Mouse (Mus musculus) MEL (cell line): Measurements from ENCODE around the gene Frmd7. TPM values are rescaled to one million over a fixed set of nuclear protein-coding genes. Genes with fewer than 3 reads are reported as not detected.

Source experiments
- DNase-seq: peaks from one replicate; pipeline ENCODE4 v3.0.0; 2011; ENCODE audit warnings: low read depth, low spot score
- H3K27ac ChIP-seq: 2 replicates; pipeline ENCODE4 v1.5.1; 2012; ENCODE audit warnings: low read depth, mild to moderate bottlenecking, control low read depth, low read length, moderate library complexity; ENCODE audit not compliant: control insufficient read depth
- H3K27me3 ChIP-seq, 2 experiments: fragments of 150-350 bp in 1 of 2; sonication (generic) in 1 of 2; 2 replicates each; pipeline ENCODE4 v1.6.1; 2012; ENCODE audit warnings: low read length in 2 of 2, mild to moderate bottlenecking in 2 of 2, improper control_type of control experiment in 1 of 2, moderate library complexity in 1 of 2; ENCODE audit not compliant: insufficient read depth in 2 of 2, control insufficient read depth in 1 of 2
- H3K36me3 ChIP-seq, 2 experiments: 2 replicates each; pipeline ENCODE4 v1.6.1; 2012 to 2014; ENCODE audit warnings: low read length in 2 of 2, improper control_type of control experiment in 1 of 2, inconsistent platforms in 1 of 2, mild to moderate bottlenecking in 1 of 2; ENCODE audit not compliant: insufficient read depth in 2 of 2, control insufficient read depth in 1 of 2
- H3K4me1 ChIP-seq, 2 experiments: fragments of 150-350 bp in 1 of 2; sonication (generic) in 1 of 2; 2 replicates each; pipeline ENCODE4 v1.6.1; 2012; ENCODE audit warnings: low read length in 2 of 2, improper control_type of control experiment in 1 of 2, mild to moderate bottlenecking in 1 of 2; ENCODE audit not compliant: insufficient read depth in 2 of 2, control insufficient read depth in 1 of 2
- H3K4me3 ChIP-seq, 2 experiments: fragments of 150-350 bp in 1 of 2; sonication (generic) in 1 of 2; 2 replicates each; pipeline ENCODE4 v1.5.1; 2012; ENCODE audit warnings: low read depth in 2 of 2, low read length in 2 of 2, mild to moderate bottlenecking in 2 of 2, moderate library complexity in 2 of 2, control low read depth in 1 of 2, improper control_type of control experiment in 1 of 2; ENCODE audit not compliant: control insufficient read depth in 1 of 2, insufficient read depth in 1 of 2
- H3K79me2 ChIP-seq: 2 replicates; pipeline ENCODE4 v1.6.1; 2012; ENCODE audit warnings: mild to moderate bottlenecking, low read length, moderate library complexity; ENCODE audit not compliant: control insufficient read depth, poor library complexity, insufficient read depth
- H3K9ac ChIP-seq: 2 replicates; pipeline ENCODE4 v1.6.1; 2012; ENCODE audit warnings: low read depth, mild to moderate bottlenecking, control low read depth, low read length, moderate library complexity; ENCODE audit not compliant: control insufficient read depth, poor library complexity, severe bottlenecking
- H3K9me3 ChIP-seq: fragments of 150-350 bp; sonication (generic); replicated peaks from 2 replicates; pipeline ENCODE4 v1.6.1; 2012; ENCODE audit warnings: mild to moderate bottlenecking, low read length, improper control_type of control experiment, moderate library complexity; ENCODE audit not compliant: insufficient read depth
- CHD1 ChIP-seq: IDR thresholded peaks from 2 replicates; pipeline ENCODE4 v1.6.1; 2012; ENCODE audit warnings: low read depth, mild to moderate bottlenecking, inconsistent platforms, low read length, improper control_type of control experiment
- CTCF ChIP-seq, 3 experiments: IDR thresholded peaks in 2 of 3; conservative IDR thresholded peaks in 1 of 3; 2 replicates each; pipeline ENCODE4 v1.5.1; 2011 to 2012; ENCODE audit warnings: low read length in 3 of 3, low read depth in 2 of 3, mild to moderate bottlenecking in 2 of 3, improper control_type of control experiment in 1 of 3, inconsistent platforms in 1 of 3, mixed read lengths in 1 of 3, moderate library complexity in 1 of 3; ENCODE audit not compliant: control insufficient read depth in 1 of 3, insufficient read depth in 1 of 3, poor library complexity in 1 of 3, severe bottlenecking in 1 of 3
- E2F4 ChIP-seq: IDR thresholded peaks from 2 replicates; pipeline ENCODE4 v1.6.1; 2011; ENCODE audit warnings: low read depth, low read length, improper control_type of control experiment, borderline replicate concordance
- ELF1 ChIP-seq: IDR thresholded peaks from 2 replicates; pipeline ENCODE4 v1.6.1; 2014; ENCODE audit warnings: low read depth, mild to moderate bottlenecking, inconsistent platforms, low read length, improper control_type of control experiment, moderate library complexity
- EP300 ChIP-seq, 2 experiments: IDR thresholded peaks; 2 replicates each; pipeline ENCODE4 v1.6.1; 2011; ENCODE audit warnings: improper control_type of control experiment in 2 of 2, low read length in 2 of 2, low read depth in 1 of 2, mild to moderate bottlenecking in 1 of 2
- GABPA ChIP-seq: IDR thresholded peaks from 2 replicates; pipeline ENCODE4 v1.6.1; 2012; ENCODE audit warnings: low read depth, mild to moderate bottlenecking, inconsistent platforms, low read length, improper control_type of control experiment, moderate library complexity
- GATA1 ChIP-seq: IDR thresholded peaks from 2 replicates; pipeline ENCODE4 v1.6.1; 2011; ENCODE audit warnings: low read depth, low read length, improper control_type of control experiment
- HCFC1 ChIP-seq: IDR thresholded peaks from 2 replicates; pipeline ENCODE4 v1.6.1; 2012; ENCODE audit warnings: low read depth, mild to moderate bottlenecking, inconsistent platforms, low read length, improper control_type of control experiment, moderate library complexity
- JUND ChIP-seq: IDR thresholded peaks from 2 replicates; pipeline ENCODE4 v1.6.1; 2011; ENCODE audit warnings: low read depth, mild to moderate bottlenecking, improper control_type of control experiment, low read length
- KAT2A ChIP-seq: conservative IDR thresholded peaks from 2 replicates; pipeline ENCODE4 v1.6.1; 2012; ENCODE audit warnings: low read depth, low read length, improper control_type of control experiment, inconsistent platforms
- MAFK ChIP-seq: IDR thresholded peaks from 2 replicates; pipeline ENCODE4 v1.6.1; 2011; ENCODE audit warnings: low read depth, mild to moderate bottlenecking, low read length, improper control_type of control experiment, borderline replicate concordance
- MAZ ChIP-seq: IDR thresholded peaks from 2 replicates; pipeline ENCODE4 v1.6.1; 2012; ENCODE audit warnings: low read depth, mild to moderate bottlenecking, inconsistent platforms, low read length, improper control_type of control experiment
- MEF2A ChIP-seq: IDR thresholded peaks from 2 replicates; pipeline ENCODE4 v1.6.1; 2014; ENCODE audit warnings: low read depth, mild to moderate bottlenecking, inconsistent platforms, low read length, improper control_type of control experiment; ENCODE audit not compliant: poor library complexity, insufficient replicate concordance, severe bottlenecking; ENCODE audit errors: extremely low read depth
- MXI1 ChIP-seq: IDR thresholded peaks from 2 replicates; pipeline ENCODE4 v1.6.1; 2011; ENCODE audit warnings: mild to moderate bottlenecking, low read depth, low read length, improper control_type of control experiment
- MYB ChIP-seq: IDR thresholded peaks from 2 replicates; pipeline ENCODE4 v1.6.1; 2011; ENCODE audit warnings: mild to moderate bottlenecking, low read depth, low read length, improper control_type of control experiment
- NRF1 ChIP-seq: IDR thresholded peaks from 2 replicates; pipeline ENCODE4 v1.6.1; 2014; ENCODE audit warnings: low read depth, mild to moderate bottlenecking, inconsistent platforms, low read length, improper control_type of control experiment, moderate library complexity; ENCODE audit not compliant: poor library complexity, insufficient read depth, severe bottlenecking
- POLR2AphosphoS5 ChIP-seq: IDR thresholded peaks from 2 replicates; pipeline ENCODE4 v1.6.1; 2012; ENCODE audit warnings: low read depth, borderline replicate concordance, mild to moderate bottlenecking, inconsistent platforms, low read length, moderate library complexity, mixed read lengths
- RAD21 ChIP-seq: IDR thresholded peaks from 2 replicates; pipeline ENCODE4 v1.6.1; 2011; ENCODE audit warnings: mild to moderate bottlenecking, low read depth, low read length, improper control_type of control experiment
- RCOR1 ChIP-seq: IDR thresholded peaks from 2 replicates; pipeline ENCODE4 v1.6.1; 2012; ENCODE audit warnings: low read depth, mild to moderate bottlenecking, inconsistent platforms, low read length, improper control_type of control experiment
- SIN3A ChIP-seq: IDR thresholded peaks from 2 replicates; pipeline ENCODE4 v1.6.1; 2012; ENCODE audit warnings: low read length, improper control_type of control experiment, inconsistent platforms
- SMC3 ChIP-seq: IDR thresholded peaks from 2 replicates; pipeline ENCODE4 v1.6.1; 2011; ENCODE audit warnings: low read depth, low read length, improper control_type of control experiment
- TCF12 ChIP-seq: IDR thresholded peaks from 2 replicates; pipeline ENCODE4 v1.6.1; 2014; ENCODE audit warnings: low read depth, mild to moderate bottlenecking, inconsistent platforms, low read length, improper control_type of control experiment, moderate library complexity
- USF2 ChIP-seq, 2 experiments: IDR thresholded peaks; 2 replicates each; pipeline ENCODE4 v1.6.1; 2011 to 2012; ENCODE audit warnings: improper control_type of control experiment in 2 of 2, low read length in 2 of 2, borderline replicate concordance in 1 of 2, inconsistent platforms in 1 of 2, low read depth in 1 of 2, mild to moderate bottlenecking in 1 of 2; ENCODE audit not compliant: insufficient read depth in 1 of 2
- ZKSCAN1 ChIP-seq: IDR thresholded peaks from 2 replicates; pipeline ENCODE4 v1.6.1; 2012; ENCODE audit warnings: low read depth, mild to moderate bottlenecking, inconsistent platforms, low read length, improper control_type of control experiment, moderate library complexity
- ZMIZ1 ChIP-seq: IDR thresholded peaks from 2 replicates; pipeline ENCODE4 v1.6.1; 2012; ENCODE audit warnings: low read depth, mild to moderate bottlenecking, inconsistent platforms, low read length, improper control_type of control experiment, moderate library complexity
- polyA plus RNA-seq, 2 experiments: library from polyadenylated mRNA; stranded (reverse) in 1 of 2; unstranded in 1 of 2; fragments of >175 nt in 1 of 2; fragments of >200 nt in 1 of 2; gene quantifications; 2 replicates each; pipeline versions ENCODE4 v1.2.1 to v1.2.4; 2012; ENCODE audit warnings: low replicate concordance in 2 of 2, low read depth in 1 of 2; ENCODE audit not compliant: insufficient read length in 2 of 2, insufficient read depth in 1 of 2, missing spikeins in 1 of 2
- total RNA-seq: library from RNA; depleted of rRNA; stranded (reverse); fragments of 300-350 nt; gene quantifications from 2 replicates; pipeline ENCODE4 v1.2.3, GENCODE M21; 2012

Frmd7 gene
- total and polyA plus RNA-seq, 3 experiments, result not detected

DNA sequence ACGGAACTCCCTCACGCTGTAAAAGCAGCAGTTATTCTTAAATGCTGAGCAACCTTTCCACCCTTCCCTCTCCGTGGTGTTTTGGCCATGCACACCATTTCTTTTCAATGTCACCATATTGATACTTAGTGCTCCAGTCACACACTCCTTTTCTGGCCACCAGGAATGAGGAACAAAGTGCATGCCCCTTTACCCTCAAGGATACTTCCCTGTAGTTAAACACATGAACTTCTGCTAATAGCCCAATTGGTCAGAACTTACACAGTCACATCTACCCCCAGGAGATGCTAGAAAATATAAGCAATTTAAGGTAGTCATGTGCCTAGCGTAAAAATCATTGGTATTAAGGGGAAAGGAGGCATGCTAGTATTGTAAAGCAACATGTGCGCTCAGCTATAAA, 27.4 kb upstream of the Frmd7 start:
- no peak for TF ChIP-seq EP300 (IDR thresholded peaks at IDR 0.05; ENCODE audit: low read depth in 1 of 2, low read length in 2 of 2)
- no peak for TF ChIP-seq E2F4
- TF ChIP-seq SMC3, result no peak
- TF ChIP-seq RAD21, result no peak
- no peak for TF ChIP-seq NRF1
- TF ChIP-seq GABPA, result no peak
- TF ChIP-seq CHD1, result no peak
- no peak for TF ChIP-seq POLR2AphosphoS5
- TF ChIP-seq MEF2A, result no peak
- TF ChIP-seq CTCF (IDR thresholded peaks at IDR 0.05 in 2 of 3, conservative IDR thresholded peaks at IDR 0.05 in 1 of 3; ENCODE audit: control insufficient read depth in 1 of 3, insufficient read depth in 1 of 3, low read depth in 2 of 3, low read length in 3 of 3, poor library complexity in 1 of 3, severe bottlenecking in 1 of 3), result no peak
- no peak for TF ChIP-seq MAZ
- no peak for TF ChIP-seq GATA1
- no peak for TF ChIP-seq JUND
- no peak for TF ChIP-seq SIN3A
- no peak for TF ChIP-seq HCFC1
- TF ChIP-seq ELF1, result no peak
- no peak for TF ChIP-seq USF2 (IDR thresholded peaks at IDR 0.05; ENCODE audit: borderline replicate concordance in 1 of 2, insufficient read depth in 1 of 2, low read depth in 1 of 2, low read length in 2 of 2)
- no peak for TF ChIP-seq RCOR1
- TF ChIP-seq MXI1, result no peak
- TF ChIP-seq, all 39 proteins: peak for 0
- no peaks in the 10 kb centered on the region for H3K36me3 ChIP-seq
- no peaks in the 10 kb centered on the region for H3K27me3 ChIP-seq
- no peak overlapping the region for H3K9ac ChIP-seq
- no peak for DNase-seq
- no peaks in the 10 kb centered on the region for H3K79me2 ChIP-seq
- no peak overlapping the region for H3K27ac ChIP-seq
- no peaks in the 10 kb centered on the region for H3K4me1 ChIP-seq
- H3K9me3 ChIP-seq, result no peaks in the 10 kb centered on the region
- H3K4me3 ChIP-seq, result no peak overlapping the region

DNA sequence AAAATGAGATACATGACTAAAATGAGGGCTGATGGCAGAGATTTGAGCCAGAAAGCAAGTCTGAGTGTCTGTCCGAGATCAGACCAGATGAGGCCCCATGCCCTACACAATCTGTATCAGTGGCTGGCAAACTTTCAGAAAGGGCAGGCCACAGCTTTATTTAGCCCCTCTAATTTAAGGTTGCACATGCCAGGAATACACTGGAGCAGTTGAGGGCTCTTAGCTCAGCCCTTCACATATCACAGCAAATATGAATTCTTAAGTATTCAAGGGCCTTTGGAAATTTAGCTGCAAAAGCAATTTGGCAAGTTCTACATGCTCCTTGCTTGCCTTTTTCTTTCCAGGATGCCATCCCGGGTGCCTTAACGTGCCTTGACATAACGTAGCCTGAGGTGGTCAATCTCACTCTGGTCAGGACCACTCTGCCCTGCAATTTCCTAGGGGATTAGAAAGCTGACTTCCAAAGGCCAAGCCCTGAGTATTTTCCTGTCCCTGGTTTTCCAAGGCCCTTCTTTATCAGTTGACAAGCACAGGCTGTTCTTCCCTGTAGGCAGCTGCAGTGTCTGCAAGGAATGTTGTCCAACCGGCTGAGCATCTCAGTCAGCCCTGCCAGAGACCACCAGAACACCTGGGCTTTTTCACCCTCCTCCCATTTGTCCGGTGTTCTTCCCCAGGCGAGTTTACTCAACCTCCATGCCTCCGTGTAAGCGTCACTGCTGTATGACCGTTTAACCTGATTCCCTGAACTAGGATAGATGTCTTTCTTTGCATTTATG, 25.8 kb upstream of the Frmd7 start:
- TF ChIP-seq ZKSCAN1 (no peak), GATA1 (no peak), CTCF (IDR thresholded peaks at IDR 0.05 in 2 of 3, conservative IDR thresholded peaks at IDR 0.05 in 1 of 3; ENCODE audit: control insufficient read depth in 1 of 3, insufficient read depth in 1 of 3, low read depth in 2 of 3, low read length in 3 of 3, poor library complexity in 1 of 3, severe bottlenecking in 1 of 3) (no peak), MEF2A (no peak), ZMIZ1 (no peak), MAFK (no peak), GABPA (no peak), POLR2AphosphoS5 (no peak), SIN3A (no peak), TCF12 (no peak), MAZ (no peak), USF2 (IDR thresholded peaks at IDR 0.05; ENCODE audit: borderline replicate concordance in 1 of 2, insufficient read depth in 1 of 2, low read depth in 1 of 2, low read length in 2 of 2) (no peak), KAT2A (no peak), MYB (no peak), ELF1 (no peak)
- H3K9ac ChIP-seq, result no peak overlapping the region
- no peaks in the 10 kb centered on the region for H3K9me3 ChIP-seq
- H3K27me3 ChIP-seq, result no peaks in the 10 kb centered on the region
- H3K4me3 ChIP-seq, result no peak overlapping the region
- no peaks in the 10 kb centered on the region for H3K79me2 ChIP-seq
- H3K4me1 ChIP-seq, result no peaks in the 10 kb centered on the region
- no peak overlapping the region for H3K27ac ChIP-seq
- H3K36me3 ChIP-seq, result no peaks in the 10 kb centered on the region
- no peak for DNase-seq
